Mouse (Mus musculus): ENCODE data around the gene Vps41. TPM values are rescaled to one million over a fixed set of nuclear protein-coding genes. Genes with fewer than 3 reads are reported as not detected.

Gene Vps41
- total RNA-seq, 2 experiments from 2014 or later = 43.0 to 44.5 TPM

GRCm38 (mm10) chr13:18791314-18791713 is 74.2 kb downstream of the Vps41 start:
- no peak for DNase-seq (ENCODE audit: low spot score in 2 of 2)

- no peak for DNase-seq (ENCODE audit: low spot score in 2 of 2)
Measured at GRCm38 (mm10) chr13:18791724-18792123, 74.6 kb downstream of the Vps41 start.

- no peak for DNase-seq (ENCODE audit: low spot score in 2 of 2)
Measured at GRCm38 (mm10) chr13:18794454-18794853, 77.4 kb downstream of the Vps41 start.

GRCm38 (mm10) chr13:18797555-18797954 is 80.5 kb downstream of the Vps41 start:
- no peak for DNase-seq (ENCODE audit: low spot score in 2 of 2)

GRCm38 (mm10) chr13:18800434-18800833 is 83.3 kb downstream of the Vps41 start:
- no peak for DNase-seq (ENCODE audit: low spot score in 2 of 2)

GRCm38 (mm10) chr13:18809465-18809864 is 92.4 kb downstream of the Vps41 start:
- DNase-seq (ENCODE audit: low spot score in 2 of 2) = no peak

- peak in 1 of 2 experiments; percentile 47 for DNase-seq (ENCODE audit: low spot score in 2 of 2)
Measured at GRCm38 (mm10) chr13:18809978-18810675, 93.0 kb downstream of the Vps41 start.

GRCm38 (mm10) chr13:18824420-18825123 is 107.5 kb downstream of the Vps41 start:
- no peak for DNase-seq (ENCODE audit: low spot score in 2 of 2)

GRCm38 (mm10) chr13:18827029-18827428 is 109.9 kb downstream of the Vps41 start:
- no peak for DNase-seq (ENCODE audit: low spot score in 2 of 2)

GRCm38 (mm10) chr13:18830486-18830885 is 113.4 kb downstream of the Vps41 start:
- DNase-seq (ENCODE audit: low spot score in 2 of 2) = no peak

- no peak for DNase-seq (ENCODE audit: low spot score in 2 of 2)
Measured at GRCm38 (mm10) chr13:18839231-18839630, 122.1 kb downstream of the Vps41 start.

- DNase-seq (ENCODE audit: low spot score in 2 of 2) = no peak
Measured at GRCm38 (mm10) chr13:18840366-18840765, 123.3 kb downstream of the Vps41 start.

GRCm38 (mm10) chr13:18841019-18841418 is 123.9 kb downstream of the Vps41 start:
- no peak for DNase-seq (ENCODE audit: low spot score in 2 of 2)

- DNase-seq (ENCODE audit: low spot score in 2 of 2) = no peak
Measured at GRCm38 (mm10) chr13:18841752-18842282, 124.7 kb downstream of the Vps41 start.

GRCm38 (mm10) chr13:18842556-18842955 is 125.5 kb downstream of the Vps41 start:
- DNase-seq (ENCODE audit: low spot score in 2 of 2) = no peak

- no peak for DNase-seq (ENCODE audit: low spot score in 2 of 2)
Measured at GRCm38 (mm10) chr13:18843546-18843945, 126.5 kb downstream of the Vps41 start.

GRCm38 (mm10) chr13:18847386-18847785 is 130.3 kb downstream of the Vps41 start:
- DNase-seq (ENCODE audit: low spot score in 2 of 2) = no peak

GRCm38 (mm10) chr13:18849563-18849962 is 132.5 kb downstream of the Vps41 start:
- DNase-seq (ENCODE audit: low spot score in 2 of 2) = no peak

GRCm38 (mm10) chr13:18851182-18851581 is 134.1 kb downstream of the Vps41 start:
- no peak for DNase-seq (ENCODE audit: low spot score in 2 of 2)

- DNase-seq (ENCODE audit: low spot score in 2 of 2) = no peak
Measured at GRCm38 (mm10) chr13:18852718-18853117, 135.6 kb downstream of the Vps41 start.

- DNase-seq (ENCODE audit: low spot score in 2 of 2) = no peak
Measured at GRCm38 (mm10) chr13:18856026-18856802, 139.1 kb downstream of the Vps41 start.

- peak in 1 of 2 experiments; percentile 19 for DNase-seq (ENCODE audit: low spot score in 2 of 2)
Measured at GRCm38 (mm10) chr13:18858183-18858582, 141.1 kb downstream of the Vps41 start.

Measured in gastrocnemius, postnatal 4 days (tissue).